ENCODE assay signal across 9 mouse cellular contexts in the genomic region with DNA sequence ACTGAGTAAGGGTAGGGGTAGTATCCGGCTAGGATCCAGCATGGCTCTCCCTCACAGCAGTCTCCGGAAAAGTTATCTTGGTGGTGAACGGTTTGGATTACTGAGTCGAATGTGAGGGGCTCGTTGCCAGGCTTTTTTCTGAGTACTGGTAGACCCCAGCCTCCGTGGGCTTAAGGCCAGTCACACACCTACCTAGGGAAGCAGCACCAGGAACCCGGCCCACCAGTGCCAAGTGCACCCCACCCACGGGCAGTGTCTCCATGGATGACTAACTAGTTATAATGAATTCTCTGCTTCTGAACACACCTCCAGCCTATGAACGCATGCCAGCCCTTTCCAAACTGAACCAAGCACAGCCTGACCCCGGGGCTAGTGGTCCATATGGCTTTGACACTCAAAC. TPM values are rescaled to one million over a fixed set of nuclear protein-coding genes. Genes with fewer than 3 reads are reported as not detected.
DNase-seq lines count a peak whose midpoint lies in the region; ATAC-seq and TF ChIP-seq lines count a peak whose summit lies in the region.
"Had no signal": no experiment of that assay in that cellular context is flagged by ENCODE, and none has a peak within 500 bp of the region (broad histone marks: within the 10 kb centered on the region; RNA-seq: fewer than 3 reads in every experiment).

No protein-coding gene starts in this region.

- H3K27ac ChIP-seq in heart, embryonic 13.5 days (replicated peaks) = no peak overlapping the region
- no peak overlapping the region for H3K27ac ChIP-seq in forebrain, postnatal 0 days (ENCODE audit: low read depth, low read length)
- no peak overlapping the region for H3K27ac ChIP-seq in limb, embryonic 10.5 days
- H3K27ac ChIP-seq in stomach, embryonic 14.5 days (ENCODE audit: low read length) = no peak overlapping the region

- peak overlapping the region; percentile 100 for H3K4me2 ChIP-seq in heart, embryonic 13.5 days
- H3K4me2 ChIP-seq in forebrain, postnatal 0 days (ENCODE audit: low read depth) = peak overlapping the region; percentile 94
- peak overlapping the region; percentile 99 for H3K4me2 ChIP-seq in stomach, embryonic 14.5 days (replicated peaks; ENCODE audit: low read depth, low read length)

- no peak for DNase-seq in heart, adult 9 months (ENCODE audit: low spot score in 2 of 2)
- DNase-seq in brain, adult 2 months (ENCODE audit: low read depth, low spot score) = peak; percentile 63
- DNase-seq in forebrain, postnatal 0 days = peak; percentile 24
- DNase-seq in limb, embryonic 10.5 days (ENCODE audit: low spot score) = no peak
- DNase-seq in gastrocnemius, postnatal 4 days (ENCODE audit: low spot score in 2 of 2) = no peak
- DNase-seq in thymus, postnatal 14 days = no peak

- H3K4me1 ChIP-seq in heart, embryonic 13.5 days = peaks cover 25% of the 10 kb centered on the region
- H3K4me1 ChIP-seq in forebrain, postnatal 0 days (ENCODE audit: insufficient read depth) = peaks cover 8% of the 10 kb centered on the region; the same call in 1 of the 2 replicates
- H3K4me1 ChIP-seq in limb, embryonic 10.5 days = peaks cover 30% of the 10 kb centered on the region
- no peaks in the 10 kb centered on the region; the same call in 1 of the 2 replicates for H3K4me1 ChIP-seq in stomach, embryonic 14.5 days (ENCODE audit: control insufficient read depth, insufficient read depth, low read length)

- 9% methylated on average over 10 of the region's 10 CpGs for WGBS in heart, embryonic 13.5 days
- 6% methylated on average over 10 of the region's 10 CpGs for WGBS in forebrain, postnatal 0 days
- WGBS in limb, embryonic 10.5 days = 9% methylated on average over 10 of the region's 10 CpGs
- 13% methylated on average over 10 of the region's 10 CpGs for WGBS in stomach, embryonic 14.5 days

- no peaks in the 10 kb centered on the region for H3K9me3 ChIP-seq in heart, embryonic 13.5 days
- no peaks in the 10 kb centered on the region for H3K9me3 ChIP-seq in forebrain, postnatal 0 days (ENCODE audit: low read length)
- no peaks in the 10 kb centered on the region for H3K9me3 ChIP-seq in limb, embryonic 10.5 days (replicated peaks)
- H3K9me3 ChIP-seq in stomach, embryonic 14.5 days (ENCODE audit: control insufficient read depth, low read depth, low read length) = no peaks in the 10 kb centered on the region

- no peak for ATAC-seq in heart, embryonic 13.5 days (ENCODE audit: extremely low read depth, insufficient number of reproducible peaks, low FRiP score, low TSS enrichment)
- ATAC-seq in forebrain, postnatal 0 days = no peak
- ATAC-seq in stomach, embryonic 14.5 days (ENCODE audit: insufficient number of reproducible peaks, insufficient read depth, low FRiP score, low read depth) = no peak

- no peaks in the 10 kb centered on the region for H3K36me3 ChIP-seq in heart, embryonic 13.5 days
- no peaks in the 10 kb centered on the region for H3K36me3 ChIP-seq in forebrain, postnatal 0 days (ENCODE audit: insufficient read depth)
- H3K36me3 ChIP-seq in limb, embryonic 10.5 days = no peaks in the 10 kb centered on the region
- H3K36me3 ChIP-seq in stomach, embryonic 14.5 days (ENCODE audit: control insufficient read depth, insufficient read depth, low read length) = no peaks in the 10 kb centered on the region
- H3K36me3 ChIP-seq: G1E had no signal

- no peak overlapping the region for H3K9ac ChIP-seq in heart, embryonic 13.5 days
- peak overlapping the region; percentile 68 for H3K9ac ChIP-seq in forebrain, postnatal 0 days
- no peak overlapping the region for H3K9ac ChIP-seq in stomach, embryonic 14.5 days (replicated peaks; ENCODE audit: low read depth, low read length)

- TF ChIP-seq CTCF in forebrain, postnatal 0 days (IDR thresholded peaks at IDR 0.05; ENCODE audit: low read depth) = no peak

- peaks cover 94% of the 10 kb centered on the region for H3K27me3 ChIP-seq in heart, embryonic 13.5 days (replicated peaks)
- no peaks in the 10 kb centered on the region; the same call in 1 of the 2 replicates for H3K27me3 ChIP-seq in forebrain, postnatal 0 days (ENCODE audit: insufficient read depth, low read length)
- H3K27me3 ChIP-seq in limb, embryonic 10.5 days (ENCODE audit: low read depth, poor library complexity, severe bottlenecking) = peaks cover 90% of the 10 kb centered on the region
- H3K27me3 ChIP-seq in stomach, embryonic 14.5 days (ENCODE audit: control insufficient read depth, insufficient read depth, low read length) = peaks cover 53% of the 10 kb centered on the region

- H3K4me3 ChIP-seq in heart, embryonic 13.5 days = peak overlapping the region; percentile 76
- H3K4me3 ChIP-seq in forebrain, postnatal 0 days (ENCODE audit: low read depth, low read length) = peak overlapping the region; percentile 80
- H3K4me3 ChIP-seq in limb, embryonic 10.5 days = peak overlapping the region; percentile 78
- peak overlapping the region; percentile 60 for H3K4me3 ChIP-seq in stomach, embryonic 14.5 days (ENCODE audit: low read depth, low read length)

RNA-seq across cellular contexts. Expression of a gene that starts 1.6 kb away (rescaled TPM):
- polyA plus RNA-seq in heart, embryonic 13.5 days (2015; fragmentation: Nextera tagmentation; extraction: Ambion mirVana) = 0.33 and 0.52 TPM in 2 replicates
- 28.1 and 34.8 TPM in 2 replicates for total RNA-seq in forebrain, postnatal 0 days (2014; rRNA removed)
- polyA plus RNA-seq in forebrain, postnatal 0 days (2015; fragmentation: Nextera tagmentation; extraction: Ambion mirVana) = 26.3 and 37.7 TPM in 2 replicates
- 0.55 and 0.86 TPM in 2 replicates for polyA plus RNA-seq in limb, embryonic 10.5 days (2016; fragmentation: Nextera tagmentation; extraction: Ambion mirVana)
- polyA plus RNA-seq in stomach, embryonic 14.5 days (2014; fragmentation: Nextera tagmentation; extraction: Ambion mirVana) = 2.2 and 3.5 TPM in 2 replicates
- 1 to 10 TPM; 1.9 to 2.1 TPM for total RNA-seq in gastrocnemius, postnatal 4 days (2021)
- polyA plus RNA-seq: G1E had no signal

Comparison
In these comparisons a context has a peak if more than half of its experiments do, and no peak if none do; other contexts are left out.
1. DNase-seq: peak in brain, adult 2 months (single experiment) and forebrain, postnatal 0 days (single experiment); none in heart, adult 9 months (0 of 2), limb, embryonic 10.5 days (single experiment), gastrocnemius, postnatal 4 days (0 of 2) and thymus, postnatal 14 days (single experiment).
2. Peak in every context shown above with its lines, with median percentiles within 50 percentile points of each other: H3K4me2 ChIP-seq and H3K4me3 ChIP-seq.